Mouse (Mus musculus) C3H10T1/2 (cell line): ENCODE data around the gene Cav2. TPM values are rescaled to one million over a fixed set of nuclear protein-coding genes. Genes with fewer than 3 reads are reported as not detected.

ENCODE experiments used
- polyA plus RNA-seq, 2 experiments: library from polyadenylated mRNA; unstranded; fragments of >200 nt; fragmentation: generic; extraction: Trizol; gene quantifications; one replicate each; pipeline ENCODE4 v1.2.1; 2012; ENCODE audit warnings: missing spikeins in 2 of 2

Cav2 gene
- 1 to 10 TPM; 2.9 to 7.3 TPM for polyA plus RNA-seq

DNA sequence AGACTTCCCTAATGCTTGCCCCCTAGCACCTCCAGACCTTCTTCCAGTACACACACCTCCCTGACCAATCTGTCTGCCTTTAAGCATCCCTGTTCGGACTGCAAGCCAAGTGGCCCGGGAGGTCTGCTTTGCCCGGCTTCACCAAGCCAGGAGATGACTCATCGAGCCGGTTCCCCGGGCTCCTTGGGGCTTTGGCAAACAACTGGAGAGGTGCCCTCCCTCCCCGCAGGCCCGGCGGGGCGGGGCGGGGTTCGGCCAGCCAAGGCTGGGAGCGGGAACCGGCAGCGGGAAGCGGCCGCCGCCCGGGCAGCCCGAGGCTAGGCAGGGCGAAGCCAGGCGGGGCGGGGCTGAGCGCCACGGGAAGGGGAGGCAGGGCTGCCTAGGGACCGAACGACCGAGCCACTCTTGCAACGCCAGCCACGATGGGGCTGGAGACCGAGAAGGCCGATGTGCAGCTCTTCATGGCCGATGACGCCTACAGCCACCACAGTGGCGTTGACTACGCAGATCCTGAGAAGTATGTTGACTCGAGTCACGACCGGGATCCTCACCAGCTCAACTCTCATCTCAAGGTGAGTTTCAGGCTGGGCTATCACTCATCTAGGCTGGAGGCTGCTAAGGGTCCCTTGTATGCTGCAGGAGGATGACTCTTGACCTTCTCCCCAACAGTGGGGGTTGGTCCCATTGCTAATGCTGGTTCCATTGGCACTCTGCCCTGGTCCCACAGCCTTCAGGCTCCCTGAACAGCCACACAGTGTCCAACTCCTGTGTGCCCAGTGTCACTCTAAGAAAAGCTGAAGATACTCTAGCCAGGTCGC lies at the start of gene Cav2:
Gene Cav2, plus strand, starts transcription at position 247 of the 818 bp plus-strand sequence.

DNA sequence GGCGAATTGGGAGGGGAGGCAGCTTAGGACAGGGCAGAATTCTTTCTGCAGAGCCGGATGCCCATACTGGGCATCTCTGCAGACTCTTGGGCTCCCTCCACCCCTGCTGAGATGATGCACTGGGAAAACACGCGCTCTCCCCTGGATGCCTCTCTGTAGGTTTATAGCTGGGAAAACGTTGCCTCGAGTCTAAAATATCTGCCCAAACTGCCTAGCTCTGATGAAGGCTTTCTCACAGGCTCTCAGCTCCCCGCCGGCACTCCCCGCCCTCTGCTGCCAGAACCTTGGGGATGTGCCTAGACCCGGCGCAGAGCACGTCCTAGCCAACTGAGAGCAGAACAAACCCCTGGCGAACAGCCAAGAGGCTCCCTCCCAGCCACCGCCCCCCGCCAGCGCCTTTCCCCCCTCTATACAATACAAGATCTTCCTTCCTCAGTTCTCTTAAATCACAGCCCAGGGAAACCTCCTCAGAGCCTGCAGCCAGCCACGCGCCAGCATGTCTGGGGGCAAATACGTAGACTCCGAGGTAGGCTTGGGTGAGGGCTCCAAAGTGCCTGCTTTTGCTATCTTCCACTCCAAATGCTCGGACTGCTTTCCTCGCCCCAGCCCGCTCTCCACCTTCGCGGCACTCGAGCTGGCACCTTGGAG lies 25.1 kb downstream of the Cav2 start, which contains the start of gene Cav1:
Gene Cav1, plus strand, starts transcription at position 382 of the 648 bp plus-strand sequence.

Other genes starting within 250 kb of the Cav2 start
- 10 to 100 TPM; 25.8 to 28.3 TPM for gene Tes, start 216.0 kb upstream of the Cav2 start, polyA plus RNA-seq
- 10 to 100 TPM in 1 of 2 experiments, 1 to 10 TPM in 1; 5.0 to 30.0 TPM for gene Cav1, start 25.1 kb downstream of the Cav2 start, polyA plus RNA-seq
- gene Met, start 182.6 kb downstream of the Cav2 start, polyA plus RNA-seq, result 1 to 10 TPM; 1.2 to 3.0 TPM